Mouse (Mus musculus): Measurements from ENCODE around the gene Chmp4b. TPM values are rescaled to one million over a fixed set of nuclear protein-coding genes. Genes with fewer than 3 reads are reported as not detected.
A peak's percentile ranks its signal among the peaks of the same experiment; 100 is the strongest.

Gene Chmp4b
- 288 TPM in 1 of 2 replicates, not detected in the other for polyA plus RNA-seq (2012; ENCODE audit: insufficient read depth, insufficient read length, low replicate concordance, missing spikeins)

- Histone ChIP-seq H3K4me1 (ENCODE audit: control insufficient read depth, insufficient read depth, low read length) (no peaks in the 10 kb centered on the region), H3K27ac (ENCODE audit: insufficient read depth, low read depth, low read length) (no peak within 1 kb of the TSS), H3K4me3 (ENCODE audit: insufficient read depth, low read depth, low read length) (no peak within 1 kb of the TSS)
- WGBS: 75% methylated on average over 8 of the region's 8 CpGs
- no peak for TF ChIP-seq POLR2A (IDR thresholded peaks at IDR 0.05; ENCODE audit: insufficient read depth, low read depth, low read length)
- TF ChIP-seq CTCF (IDR thresholded peaks at IDR 0.05; ENCODE audit: insufficient read depth, low read depth, low read length): no peak
These were observed at the start of gene Chmp4b for GRCm38 (mm10) chr2:154651363-154651762. Chmp4b (plus strand) TSS chr2:154651705.

GRCm38 (mm10) chr2:154603007-154603637, 48.4 kb upstream of the Chmp4b start:
- H3K4me3 ChIP-seq (ENCODE audit: insufficient read depth, low read depth, low read length): peak overlapping the region; percentile 83
- peaks cover 6% of the 10 kb centered on the region; the same call in 1 of the 2 replicates for H3K4me1 ChIP-seq (ENCODE audit: control insufficient read depth, insufficient read depth, low read length)
- 13% methylated on average over 22 of the region's 22 CpGs for WGBS
- TF ChIP-seq POLR2A (IDR thresholded peaks at IDR 0.05; ENCODE audit: insufficient read depth, low read depth, low read length) (no peak; the same call in 1 of the 2 replicates), CTCF (IDR thresholded peaks at IDR 0.05; ENCODE audit: insufficient read depth, low read depth, low read length) (no peak)
- peak overlapping the region; percentile 70 for H3K27ac ChIP-seq (ENCODE audit: insufficient read depth, low read depth, low read length)

DNA sequence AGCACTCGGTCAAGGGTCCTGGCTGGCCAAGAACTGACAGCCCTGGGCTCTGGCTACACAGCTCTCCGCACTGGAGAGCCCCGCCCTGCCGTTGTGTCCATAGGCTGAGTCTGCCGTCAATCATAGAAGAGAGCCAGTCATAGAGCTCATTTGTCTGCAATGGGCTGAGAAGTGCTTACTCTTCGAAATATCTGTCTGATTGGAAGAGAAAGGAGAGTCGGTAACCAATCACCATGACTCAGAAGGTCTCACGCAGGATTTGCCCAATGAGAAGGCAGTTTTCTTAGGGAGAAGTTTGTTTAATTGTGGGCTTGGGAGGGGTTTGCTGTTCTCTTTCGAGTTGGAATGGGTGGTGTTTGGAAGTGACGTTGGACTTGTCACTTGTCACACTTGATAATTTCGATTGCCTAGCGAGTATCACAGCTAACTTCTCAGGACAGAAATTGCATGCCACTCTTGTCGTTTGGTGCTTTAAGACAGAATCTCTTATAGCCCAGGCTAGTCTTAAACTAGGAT, 47.8 kb upstream of the Chmp4b start, which contains the start of gene Pxmp4:
Gene Pxmp4 (minus strand): TSS at position 71 of the 516 bp plus-strand sequence.
- under 1% methylated on average over 13 of the region's 13 CpGs for WGBS

DNA sequence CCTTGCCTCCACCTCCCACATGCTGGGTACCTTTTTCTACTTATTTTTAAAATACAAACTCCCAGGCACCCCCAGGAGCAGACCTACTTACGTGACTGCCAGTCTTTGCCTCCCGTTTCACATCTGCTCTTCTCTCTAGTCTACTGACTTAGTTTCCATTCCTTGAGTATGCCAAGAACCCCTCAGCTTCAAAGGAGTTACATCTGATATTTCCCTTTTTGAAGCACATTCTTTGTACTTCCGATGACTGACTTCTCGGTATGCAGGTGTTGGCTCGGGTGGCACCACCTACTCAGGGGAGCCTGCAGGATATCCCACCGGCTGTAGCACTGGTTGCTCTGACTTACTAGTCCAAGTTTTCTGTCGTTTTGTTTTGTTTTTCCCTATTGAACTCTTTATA, 47.3 kb upstream of the Chmp4b start:
- Histone ChIP-seq H3K4me3 (ENCODE audit: insufficient read depth, low read depth, low read length) (no peak overlapping the region), H3K27ac (ENCODE audit: insufficient read depth, low read depth, low read length) (no peak overlapping the region), H3K4me1 (ENCODE audit: control insufficient read depth, insufficient read depth, low read length) (peaks cover 6% of the 10 kb centered on the region; the same call in 1 of the 2 replicates)
- 44% methylated on average over 7 of the region's 7 CpGs for WGBS
- TF ChIP-seq POLR2A (IDR thresholded peaks at IDR 0.05; ENCODE audit: insufficient read depth, low read depth, low read length) (no peak), CTCF (IDR thresholded peaks at IDR 0.05; ENCODE audit: insufficient read depth, low read depth, low read length) (no peak)

More for the DNA sequence above, 47.8 kb upstream of the Chmp4b start, which contains the start of gene Pxmp4:
- peak within 1 kb of the TSS; percentile 70 for H3K27ac ChIP-seq (ENCODE audit: insufficient read depth, low read depth, low read length)
- peaks cover 6% of the 10 kb centered on the region; the same call in 1 of the 2 replicates for H3K4me1 ChIP-seq (ENCODE audit: control insufficient read depth, insufficient read depth, low read length)
- TF ChIP-seq POLR2A (IDR thresholded peaks at IDR 0.05; ENCODE audit: insufficient read depth, low read depth, low read length) (peak; percentile 60; the same call in 1 of the 2 replicates), CTCF (IDR thresholded peaks at IDR 0.05; ENCODE audit: insufficient read depth, low read depth, low read length) (no peak)
- H3K4me3 ChIP-seq (ENCODE audit: insufficient read depth, low read depth, low read length): peak within 1 kb of the TSS; percentile 83

- peaks cover 6% of the 10 kb centered on the region; the same call in 1 of the 2 replicates for H3K4me1 ChIP-seq (ENCODE audit: control insufficient read depth, insufficient read depth, low read length)
- H3K27ac ChIP-seq (ENCODE audit: insufficient read depth, low read depth, low read length): no peak overlapping the region
- 88% methylated on average over 1 of the region's 1 CpGs for WGBS
- TF ChIP-seq CTCF (IDR thresholded peaks at IDR 0.05; ENCODE audit: insufficient read depth, low read depth, low read length): no peak
- no peak for TF ChIP-seq POLR2A (IDR thresholded peaks at IDR 0.05; ENCODE audit: insufficient read depth, low read depth, low read length)
- H3K4me3 ChIP-seq (ENCODE audit: insufficient read depth, low read depth, low read length): no peak overlapping the region
These were observed 44.5 kb upstream of the Chmp4b start for GRCm38 (mm10) chr2:154606965-154607364.

DNA sequence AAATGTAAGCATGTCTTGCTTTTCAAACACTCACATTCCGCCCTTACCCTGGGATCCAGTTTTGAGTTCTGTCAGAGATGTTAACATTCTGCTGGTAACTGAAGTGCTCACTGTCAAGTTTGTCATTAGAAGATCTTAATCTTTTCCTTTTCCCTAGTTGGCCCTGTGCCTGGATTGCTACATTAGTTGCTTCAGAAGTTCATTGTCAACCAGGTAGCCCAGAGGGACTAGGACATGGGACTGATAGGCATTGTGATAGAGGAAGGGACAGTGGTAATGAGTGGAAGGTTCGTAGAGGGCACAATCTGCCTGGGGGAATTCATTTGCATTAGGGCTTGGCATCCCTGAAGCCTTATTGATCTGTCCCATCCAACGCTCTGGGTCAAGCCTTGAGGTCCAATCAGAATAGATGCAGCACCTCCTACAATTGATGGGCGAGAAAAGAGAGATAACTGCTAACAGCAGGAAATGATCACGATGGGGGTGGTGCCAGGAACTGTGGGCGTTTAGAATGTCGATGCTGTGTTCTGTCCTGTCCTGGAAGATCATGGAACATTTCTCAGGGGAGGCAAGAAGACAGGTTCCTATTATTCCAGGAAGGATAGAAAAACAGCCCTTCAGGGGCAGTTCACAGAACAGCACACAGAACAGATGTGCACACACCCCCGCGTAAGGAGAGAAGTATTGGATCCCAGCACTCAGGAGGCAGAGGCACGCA, 42.3 kb upstream of the Chmp4b start:
- 69% methylated on average over 10 of the region's 10 CpGs for WGBS
- no peak for TF ChIP-seq POLR2A (IDR thresholded peaks at IDR 0.05; ENCODE audit: insufficient read depth, low read depth, low read length)
- TF ChIP-seq CTCF (IDR thresholded peaks at IDR 0.05; ENCODE audit: insufficient read depth, low read depth, low read length): no peak
- Histone ChIP-seq H3K4me3 (ENCODE audit: insufficient read depth, low read depth, low read length) (no peak overlapping the region), H3K4me1 (ENCODE audit: control insufficient read depth, insufficient read depth, low read length) (peaks cover 7% of the 10 kb centered on the region; the same call in 1 of the 2 replicates), H3K27ac (ENCODE audit: insufficient read depth, low read depth, low read length) (no peak overlapping the region)

DNA sequence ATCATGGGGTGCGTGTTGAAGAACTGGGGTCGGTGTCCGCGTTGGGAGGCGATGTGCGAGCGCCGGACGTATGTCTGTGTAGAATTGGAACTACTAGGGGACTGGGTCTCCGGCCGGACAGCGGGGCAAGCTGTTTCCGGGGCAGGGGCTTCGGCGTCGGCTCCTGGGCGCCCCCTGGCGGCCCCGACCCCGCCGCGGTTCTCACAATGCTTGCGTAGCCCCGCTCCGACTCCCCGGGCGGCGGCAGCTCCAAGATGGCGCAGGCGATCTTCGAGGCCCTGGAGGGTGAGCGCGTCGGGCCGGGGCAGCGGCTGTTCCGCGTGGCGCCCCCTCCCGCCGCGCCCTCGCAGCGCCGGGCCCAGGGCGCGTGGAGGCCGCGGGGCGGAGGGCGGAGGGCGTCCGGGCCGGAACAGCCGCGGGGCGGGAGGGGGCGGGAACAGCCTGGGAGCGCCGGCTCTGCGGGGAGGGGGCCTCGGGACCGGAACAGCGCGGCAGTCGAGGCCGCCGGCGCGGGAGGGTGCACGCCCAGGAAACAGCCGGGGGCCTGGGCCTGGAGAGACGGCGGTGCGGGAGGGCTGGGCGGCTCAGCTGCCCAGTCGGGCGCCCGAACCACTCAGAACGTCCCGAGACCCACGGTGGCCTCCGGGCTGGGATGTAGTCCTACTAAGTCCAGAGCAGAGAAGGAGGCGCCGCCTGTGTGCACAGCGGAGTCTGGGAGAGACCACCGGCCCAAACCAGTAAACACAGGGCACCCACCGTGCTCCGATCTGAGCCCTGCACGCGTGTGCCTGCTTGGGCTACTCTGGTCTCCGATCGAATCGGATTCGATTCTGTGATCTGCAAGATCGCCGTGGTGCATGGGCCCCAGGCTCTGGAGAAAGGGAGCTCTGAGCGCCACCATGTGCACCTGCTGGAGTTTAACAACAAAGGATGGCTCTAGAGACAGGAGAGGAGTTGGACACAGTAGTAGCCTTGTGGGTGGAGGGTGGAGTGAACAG, 38.1 kb upstream of the Chmp4b start, which contains the start of the genes Zfp341 and 4930519P11Rik:
Gene Zfp341 (plus strand): TSS at position 180 of the 998 bp plus-strand sequence.
Gene 4930519P11Rik (minus strand): TSS at position 320 of the 998 bp plus-strand sequence.
- Histone ChIP-seq H3K27ac (ENCODE audit: insufficient read depth, low read depth, low read length) (peak within 1 kb of the TSS; percentile 90), H3K4me3 (ENCODE audit: insufficient read depth, low read depth, low read length) (peak within 1 kb of the TSS; percentile 74), H3K4me1 (ENCODE audit: control insufficient read depth, insufficient read depth, low read length) (peaks cover 7% of the 10 kb centered on the region)
- under 1% methylated on average over 96 of the region's 98 CpGs for WGBS
- peak; percentile 54 for TF ChIP-seq POLR2A (IDR thresholded peaks at IDR 0.05; ENCODE audit: insufficient read depth, low read depth, low read length)
- TF ChIP-seq CTCF (IDR thresholded peaks at IDR 0.05; ENCODE audit: insufficient read depth, low read depth, low read length): peak; percentile 97
